Mouse (Mus musculus) heart, adult 2 months (tissue): ENCODE results near the gene Polk. TPM values are rescaled to one million over a fixed set of nuclear protein-coding genes. Genes with fewer than 3 reads are reported as not detected.
A peak's percentile ranks its signal among the peaks of the same experiment; 100 is the strongest.

Experiments used
- DNase-seq, 2 experiments: peaks; one replicate each; pipeline ENCODE4 v3.0.0; 2021
- H3K27ac ChIP-seq: fragments of 200-600 bp; 2 replicates; pipeline ENCODE4 v1.8.1; 2022
- H3K27me3 ChIP-seq: fragments of 200-500 bp; 2 replicates; pipeline ENCODE4 v1.6.1; 2012; ENCODE audit warnings: mild to moderate bottlenecking, low read length, inconsistent platforms, mixed read lengths; ENCODE audit not compliant: control insufficient read depth, insufficient read depth
- H3K36me3 ChIP-seq: fragments of 200-500 bp; 2 replicates; pipeline ENCODE4 v1.6.1; 2012; ENCODE audit warnings: low read length, inconsistent platforms; ENCODE audit not compliant: control insufficient read depth, insufficient read depth
- H3K4me1 ChIP-seq: fragments of 200-500 bp; 2 replicates; pipeline ENCODE4 v1.6.1; 2011; ENCODE audit warnings: low read length; ENCODE audit not compliant: control insufficient read depth, insufficient read depth
- H3K4me3 ChIP-seq: fragments of 200-600 bp; 2 replicates; pipeline ENCODE4 v1.8.1; 2022
- H3K79me2 ChIP-seq: fragments of 200-500 bp; replicated peaks from 2 replicates; pipeline ENCODE4 v1.6.1; 2012; ENCODE audit warnings: mild to moderate bottlenecking, inconsistent platforms, low read length, moderate library complexity, mixed read lengths; ENCODE audit not compliant: control insufficient read depth, insufficient read depth
- H3K9ac ChIP-seq: fragments of 200-500 bp; 2 replicates; pipeline ENCODE4 v1.6.1; 2012; ENCODE audit warnings: low read depth, mild to moderate bottlenecking, control low read depth, inconsistent platforms, low read length, mixed read lengths
- CTCF ChIP-seq: fragments of 200-600 bp; IDR thresholded peaks from 2 replicates; pipeline ENCODE4 v1.8.1; 2022; ENCODE audit warnings: antibody characterized with exemption, mild to moderate bottlenecking, moderate library complexity
- EP300 ChIP-seq: fragments of 200-500 bp; IDR thresholded peaks from 2 replicates; pipeline ENCODE4 v1.6.1; 2011; ENCODE audit warnings: low read depth, low read length, control low read depth; ENCODE audit not compliant: insufficient read depth
- POLR2A ChIP-seq: fragments of 200-500 bp; IDR thresholded peaks from 2 replicates; pipeline ENCODE4 v1.6.1; 2011; ENCODE audit warnings: mild to moderate bottlenecking, low read depth, low read length, control low read depth; ENCODE audit not compliant: insufficient read depth
- WGBS: fragments of 180-500 bp; shearing (Covaris S2); methylation state at CpG from one replicate; pipeline ENCODE4 v1.1.7; 2018; 5-methylcytosine and 5-hydroxymethylcytosine counted together
- intact Hi-C: fragments of 180-260 bp; cut with DNase I; formaldehyde crosslinking; loops from one replicate; pipeline ENCODE4 v1.15.1; 2025
- polyA plus RNA-seq: library from polyadenylated mRNA; depleted of rRNA; stranded (reverse); fragments of >200 nt; gene quantifications from 2 replicates; pipeline ENCODE4 v1.2.3, GENCODE M21; 2012; rRNA removed
- total RNA-seq, 2 experiments: library from RNA; stranded (reverse); gene quantifications; 2 replicates each; pipeline ENCODE4 v1.2.3; 2021

The Polk gene
- total and polyA plus RNA-seq, 3 experiments = 1.1 to 5.2 (median 4.1) TPM

DNA sequence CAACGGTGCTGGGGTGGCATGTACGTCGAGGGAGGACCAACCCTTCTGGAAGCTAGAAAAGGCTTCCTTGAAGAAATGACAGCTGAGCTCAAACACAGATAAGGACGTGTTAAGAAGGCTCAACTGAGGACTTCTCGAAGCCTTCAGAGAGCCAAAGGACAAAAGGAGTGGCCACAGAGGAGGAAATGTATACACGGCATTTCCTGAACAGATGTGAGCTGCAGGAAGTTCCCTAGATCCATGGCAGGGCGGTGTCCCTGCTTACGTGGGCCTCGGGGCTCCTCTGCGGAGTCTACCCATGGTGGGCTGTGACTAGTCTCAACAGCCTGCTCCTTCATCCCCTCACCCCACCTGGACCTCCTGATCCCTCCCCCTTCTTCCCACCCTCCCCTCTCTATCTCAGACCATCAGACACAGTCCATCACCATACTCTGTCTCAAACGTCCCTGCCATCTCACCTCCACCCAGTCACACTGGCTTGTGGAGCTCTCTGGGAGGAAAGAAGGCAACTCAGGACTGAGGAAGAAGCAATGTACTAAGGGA is 108.7 kb downstream of the Polk start:
- no peaks in the 10 kb centered on the region for H3K36me3 ChIP-seq
- H3K4me1 ChIP-seq = peaks cover 19% of the 10 kb centered on the region
- no peak overlapping the region for H3K9ac ChIP-seq
- intact Hi-C loops = loop anchor here (2.0 to 5.0 kb wide), 2 partner anchors 64 to 109 kb away; partner anchors contain the start of genes Col4a3bp and Polk
- H3K27ac ChIP-seq = no peak overlapping the region
- DNase-seq = no peak
- TF ChIP-seq CTCF (no peak), EP300 (no peak), POLR2A (no peak)
- H3K4me3 ChIP-seq = no peak overlapping the region
- no peaks in the 10 kb centered on the region for H3K79me2 ChIP-seq
- H3K27me3 ChIP-seq = no peaks in the 10 kb centered on the region
- WGBS = 37% methylated on average over 11 of the region's 11 CpGs

- intact Hi-C loops = loop anchor here (2.0 to 5.0 kb wide), 2 partner anchors 64 to 110 kb away; partner anchors contain the start of genes Col4a3bp and Polk
- DNase-seq = no peak
- no peak overlapping the region for H3K9ac ChIP-seq
- H3K27ac ChIP-seq = no peak overlapping the region
- WGBS = 78% methylated on average over 6 of the region's 6 CpGs
- no peaks in the 10 kb centered on the region for H3K27me3 ChIP-seq
- no peaks in the 10 kb centered on the region for H3K79me2 ChIP-seq
- no peak for TF ChIP-seq EP300
- no peak for TF ChIP-seq POLR2A
- TF ChIP-seq CTCF = no peak
- peaks cover 19% of the 10 kb centered on the region for H3K4me1 ChIP-seq
- no peak overlapping the region for H3K4me3 ChIP-seq
- H3K36me3 ChIP-seq = no peaks in the 10 kb centered on the region
These were observed 109.3 kb downstream of the Polk start for GRCm38 (mm10) chr13:96433041-96433440.

- Histone ChIP-seq H3K4me3 (no peak overlapping the region), H3K79me2 (no peaks in the 10 kb centered on the region), H3K4me1 (peaks cover 19% of the 10 kb centered on the region), H3K27me3 (no peaks in the 10 kb centered on the region), H3K36me3 (no peaks in the 10 kb centered on the region), H3K27ac (no peak overlapping the region), H3K9ac (no peak overlapping the region)
- TF ChIP-seq EP300 (no peak), POLR2A (no peak), CTCF (no peak)
- WGBS = 78% methylated on average over 3 of the region's 3 CpGs
- no peak for DNase-seq
- intact Hi-C loops = loop anchor here (2.0 to 5.0 kb wide), 2 partner anchors 65 to 110 kb away; partner anchors contain the start of genes Col4a3bp and Polk
These were observed 110.0 kb downstream of the Polk start for GRCm38 (mm10) chr13:96432376-96432811.

DNA sequence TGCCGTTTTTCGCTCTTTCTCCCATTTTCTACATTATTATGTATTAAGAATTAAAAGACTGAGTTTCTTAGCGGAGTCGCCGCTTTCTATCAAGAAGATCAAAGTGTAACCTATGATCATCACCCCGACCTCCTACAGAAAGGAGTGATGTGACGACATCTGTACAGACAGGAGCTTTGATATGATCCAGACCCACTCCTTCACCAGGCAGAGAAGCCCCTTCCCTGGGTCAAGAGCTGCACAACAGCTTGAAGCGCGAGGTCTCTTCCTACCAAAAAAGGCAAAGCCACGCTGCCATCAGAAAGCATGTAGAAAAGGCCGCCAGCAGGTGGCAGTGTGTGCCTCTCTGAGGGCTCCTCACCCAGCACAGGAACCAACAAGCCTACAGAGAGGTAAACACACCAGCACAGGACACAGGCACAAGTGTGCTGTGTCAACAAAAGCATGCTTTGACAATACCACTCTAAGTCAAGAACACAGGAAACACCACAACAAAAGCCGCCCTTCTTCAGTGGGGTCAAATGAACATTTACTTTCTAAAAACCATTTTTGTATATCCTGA is 110.7 kb downstream of the Polk start:
- H3K36me3 ChIP-seq = no peaks in the 10 kb centered on the region
- no peak overlapping the region for H3K27ac ChIP-seq
- intact Hi-C loops = loop anchor here (1.0 to 5.0 kb wide), 3 partner anchors 66 to 162 kb away; partner anchors contain the start of genes Col4a3bp and Polk
- peaks cover 19% of the 10 kb centered on the region for H3K4me1 ChIP-seq
- H3K27me3 ChIP-seq = no peaks in the 10 kb centered on the region
- DNase-seq = peak; percentile 85 to 91
- no peak overlapping the region for H3K4me3 ChIP-seq
- no peak overlapping the region for H3K9ac ChIP-seq
- 28% methylated on average over 12 of the region's 12 CpGs for WGBS
- H3K79me2 ChIP-seq = no peaks in the 10 kb centered on the region
- TF ChIP-seq EP300 (peak; percentile 88), CTCF (no peak; the same call in 1 of the 2 replicates)

Other genes starting within 250 kb of the Polk start
- gene Poc5, start 154.3 kb downstream of the Polk start, total RNA-seq = 1 to 10 TPM; 9.6 to 9.8 TPM
- 5.9 and 11.5 TPM in 2 replicates for gene Poc5, start 154.3 kb downstream of the Polk start, polyA plus RNA-seq
- under 1 TPM; 0.26 to 0.41 TPM for gene Ankdd1b, start 71.4 kb downstream of the Polk start, total RNA-seq
- 0.45 and 0.91 TPM in 2 replicates for gene Ankdd1b, start 71.4 kb downstream of the Polk start, polyA plus RNA-seq
- not detected for gene Gm17622, start 51.8 kb downstream of the Polk start, total RNA-seq
- gene Gm17622, start 51.8 kb downstream of the Polk start, polyA plus RNA-seq = not detected in 2 replicates
- gene Col4a3bp, start within 50 bp of the Polk start, total RNA-seq = 10 to 100 TPM; 33.3 to 39.8 TPM
- 7.1 and 21.7 TPM in 2 replicates for gene Col4a3bp, start within 50 bp of the Polk start, polyA plus RNA-seq
- gene Hmgcr, start 128.4 kb upstream of the Polk start, total RNA-seq = 10 to 100 TPM in 1 of 2 experiments, 1 to 10 TPM in 1; 8.4 to 10.0 TPM
- gene Hmgcr, start 128.4 kb upstream of the Polk start, polyA plus RNA-seq = 2.7 and 4.6 TPM in 2 replicates
- not detected for gene Ankrd31, start 205.7 kb upstream of the Polk start, total RNA-seq
- not detected in 2 replicates for gene Ankrd31, start 205.7 kb upstream of the Polk start, polyA plus RNA-seq